Mouse (Mus musculus) small intestine, adult 2 months (tissue): ENCODE measurements around the gene Ywhah.

ENCODE experiments used
- CTCF ChIP-seq: fragments of 200-500 bp; IDR thresholded peaks from 2 replicates; pipeline ENCODE4 v1.5.1; 2012; ENCODE audit warnings: low read depth, mild to moderate bottlenecking, control low read depth, inconsistent platforms, low read length, moderate library complexity, mixed read lengths; ENCODE audit not compliant: insufficient replicate concordance, insufficient read length; ENCODE audit errors: extremely low read depth
- POLR2A ChIP-seq: fragments of 200-500 bp; IDR thresholded peaks from 2 replicates; pipeline ENCODE4 v1.6.1; 2012; ENCODE audit warnings: low read depth, mild to moderate bottlenecking, control low read depth, inconsistent platforms, low read length, moderate library complexity

- TF ChIP-seq CTCF (no peak), POLR2A (no peak)
Observed at GRCm38 (mm10) chr5:32994471-32994870, 24.1 kb upstream of the Ywhah start.
